1 mouse cellular context compared by ENCODE assay signal in the genomic region with DNA sequence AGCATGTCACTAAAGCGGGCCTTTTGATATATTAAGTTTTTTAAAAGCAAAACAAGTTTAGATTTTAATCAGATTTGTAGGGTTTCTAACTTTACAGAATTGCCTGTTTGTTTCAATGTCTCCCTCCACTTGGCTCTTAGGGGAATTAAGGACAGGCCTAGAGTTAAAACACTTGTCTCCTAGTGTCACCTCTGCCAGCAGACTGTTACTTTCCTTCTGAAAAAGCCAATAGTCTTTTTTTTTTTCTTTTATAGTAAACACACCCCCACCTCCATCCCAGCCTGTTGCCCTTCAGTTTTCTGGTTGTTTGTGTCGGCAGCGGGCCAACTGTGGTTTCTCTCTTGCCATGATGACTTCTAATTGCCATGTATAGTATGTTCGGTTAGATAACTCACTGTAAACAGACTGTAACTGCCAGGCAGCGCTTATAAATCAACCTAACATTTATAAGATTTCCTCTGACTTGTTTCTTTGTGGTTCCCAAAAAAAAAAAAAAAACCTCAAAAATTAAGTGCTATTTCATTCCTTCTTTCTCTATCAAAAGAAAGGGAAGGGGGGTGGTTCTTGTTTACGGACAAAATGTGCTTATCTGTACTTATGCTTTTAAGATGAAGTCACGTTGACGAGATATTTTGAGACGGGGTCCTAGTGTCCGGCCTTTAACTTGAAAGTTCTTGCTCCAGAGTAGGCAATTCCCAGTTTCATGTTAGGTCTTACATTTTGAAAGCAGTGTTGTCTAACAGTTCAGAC.
TF ChIP-seq lines count a peak whose summit lies in the region.

No protein-coding gene starts in this region.

TF ChIP-seq in MEL, 35 proteins besides CTCF, POLR2A, EP300 and RAD21 (continued from another document):
- TF ChIP-seq MAFK (IDR thresholded peaks at IDR 0.05; ENCODE audit: borderline replicate concordance, low read depth, low read length) = 0 out of 2 replicates have a peak, but pooled peaks have one; percentile 55
- no peak for TF ChIP-seq E2F4 (IDR thresholded peaks at IDR 0.05; ENCODE audit: borderline replicate concordance, low read depth, low read length)
- TF ChIP-seq POLR2AphosphoS5 (IDR thresholded peaks at IDR 0.05; ENCODE audit: borderline replicate concordance, low read depth, low read length) = no peak
- TF ChIP-seq GATA1 (IDR thresholded peaks at IDR 0.05; ENCODE audit: low read depth, low read length) = peak; percentile 55
- TF ChIP-seq POLR2AphosphoS2 (IDR thresholded peaks at IDR 0.05; ENCODE audit: low read length) = peak; percentile 19; the same call in 1 of the 2 replicates
- peak; percentile 72; the same call in 1 of the 2 replicates for TF ChIP-seq SIN3A (IDR thresholded peaks at IDR 0.05; ENCODE audit: low read length)
- TF ChIP-seq ZKSCAN1 (IDR thresholded peaks at IDR 0.05; ENCODE audit: low read depth, low read length) = peak; percentile 40; the same call in 1 of the 2 replicates
- TF ChIP-seq NRF1 (IDR thresholded peaks at IDR 0.05; ENCODE audit: insufficient read depth, low read depth, low read length, poor library complexity, severe bottlenecking) = no peak
- peak; percentile 81 for TF ChIP-seq RCOR1 (IDR thresholded peaks at IDR 0.05; ENCODE audit: low read depth, low read length)
- peak; percentile 80 for TF ChIP-seq TCF12 (IDR thresholded peaks at IDR 0.05; ENCODE audit: low read depth, low read length)
- 0 out of 2 replicates have a peak, but pooled peaks have one; percentile 47 for TF ChIP-seq GABPA (IDR thresholded peaks at IDR 0.05; ENCODE audit: low read depth, low read length)
- no peak for TF ChIP-seq ZC3H11A (IDR thresholded peaks at IDR 0.05; ENCODE audit: low read depth, low read length)
- no peak; the same call in 1 of the 2 replicates for TF ChIP-seq NELFE (IDR thresholded peaks at IDR 0.05; ENCODE audit: low read depth, low read length)
- TF ChIP-seq BHLHE40 (IDR thresholded peaks at IDR 0.05; ENCODE audit: borderline replicate concordance, low read depth, low read length) = peak; percentile 39; the same call in 1 of the 2 replicates
- peak; percentile 63; the same call in 1 of the 2 replicates for TF ChIP-seq MEF2A (IDR thresholded peaks at IDR 0.05; ENCODE audit: extremely low read depth, insufficient replicate concordance, low read depth, low read length, poor library complexity, severe bottlenecking)
- peak; percentile 36; the same call in 1 of the 2 replicates for TF ChIP-seq CHD2 (IDR thresholded peaks at IDR 0.05; ENCODE audit: low read length)
- no peak; the same call in 1 of the 2 replicates for TF ChIP-seq KAT2A (conservative IDR thresholded peaks at IDR 0.05; ENCODE audit: low read depth, low read length)
- TF ChIP-seq MXI1 (IDR thresholded peaks at IDR 0.05; ENCODE audit: low read depth, low read length) = peak; percentile 73; the same call in 1 of the 2 replicates
- no peak for TF ChIP-seq MAZ (IDR thresholded peaks at IDR 0.05; ENCODE audit: low read depth, low read length)
- TF ChIP-seq ZMIZ1 (IDR thresholded peaks at IDR 0.05; ENCODE audit: low read depth, low read length) = peak; percentile 45; the same call in 1 of the 2 replicates
- TF ChIP-seq TBP (IDR thresholded peaks at IDR 0.05; ENCODE audit: low read depth, low read length) = no peak
- 0 out of 2 replicates have a peak, but pooled peaks have one; percentile 38 for TF ChIP-seq MYC (IDR thresholded peaks at IDR 0.05; ENCODE audit: low read depth, low read length)
- no peak for TF ChIP-seq ELF1 (IDR thresholded peaks at IDR 0.05; ENCODE audit: low read depth, low read length)
- TF ChIP-seq ZNF384 (IDR thresholded peaks at IDR 0.05; ENCODE audit: low read depth, low read length) = peak; percentile 91
- TF ChIP-seq UBTF (IDR thresholded peaks at IDR 0.05; ENCODE audit: borderline replicate concordance, insufficient read depth, low read depth, low read length) = no peak
